Mouse (Mus musculus): ENCODE results near the gene Arhgap22.

Gene Arhgap22

GRCm38 (mm10) chr14:33213823-33214766, at the start of gene Arhgap22:
Gene Arhgap22, plus strand, starts transcription at chr14:33214026.
- DNase-seq (ENCODE audit: low spot score): peak; percentile 62

DNA sequence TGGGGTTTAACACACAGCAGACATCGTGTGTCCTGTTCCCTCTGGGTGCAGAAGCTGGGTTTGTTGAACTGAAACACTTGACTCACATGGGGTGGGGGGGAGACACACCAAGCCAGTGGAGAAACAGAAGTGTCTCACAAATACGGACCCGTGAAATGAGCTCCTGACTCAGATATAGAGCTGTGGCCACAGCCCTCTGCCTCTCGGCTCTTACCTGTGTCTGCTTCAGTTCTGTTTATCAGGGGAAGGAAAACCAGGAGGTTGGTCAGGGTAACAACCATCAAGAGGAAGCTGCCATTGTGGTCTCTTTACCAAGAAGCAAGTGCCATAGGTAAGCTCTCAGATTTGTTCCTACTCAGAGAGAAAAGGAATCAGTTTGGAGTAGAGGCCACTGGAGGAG, 45.1 kb upstream of the Arhgap22 start:
- DNase-seq (ENCODE audit: low spot score): no peak

- DNase-seq (ENCODE audit: low spot score): no peak
These were observed 41.9 kb upstream of the Arhgap22 start for GRCm38 (mm10) chr14:33171942-33172341.

- no peak for DNase-seq (ENCODE audit: low spot score)
These were observed 38.6 kb upstream of the Arhgap22 start for GRCm38 (mm10) chr14:33175059-33175821.

- no peak for DNase-seq (ENCODE audit: low spot score)
These were observed 33.7 kb upstream of the Arhgap22 start for GRCm38 (mm10) chr14:33180102-33180501.

DNA sequence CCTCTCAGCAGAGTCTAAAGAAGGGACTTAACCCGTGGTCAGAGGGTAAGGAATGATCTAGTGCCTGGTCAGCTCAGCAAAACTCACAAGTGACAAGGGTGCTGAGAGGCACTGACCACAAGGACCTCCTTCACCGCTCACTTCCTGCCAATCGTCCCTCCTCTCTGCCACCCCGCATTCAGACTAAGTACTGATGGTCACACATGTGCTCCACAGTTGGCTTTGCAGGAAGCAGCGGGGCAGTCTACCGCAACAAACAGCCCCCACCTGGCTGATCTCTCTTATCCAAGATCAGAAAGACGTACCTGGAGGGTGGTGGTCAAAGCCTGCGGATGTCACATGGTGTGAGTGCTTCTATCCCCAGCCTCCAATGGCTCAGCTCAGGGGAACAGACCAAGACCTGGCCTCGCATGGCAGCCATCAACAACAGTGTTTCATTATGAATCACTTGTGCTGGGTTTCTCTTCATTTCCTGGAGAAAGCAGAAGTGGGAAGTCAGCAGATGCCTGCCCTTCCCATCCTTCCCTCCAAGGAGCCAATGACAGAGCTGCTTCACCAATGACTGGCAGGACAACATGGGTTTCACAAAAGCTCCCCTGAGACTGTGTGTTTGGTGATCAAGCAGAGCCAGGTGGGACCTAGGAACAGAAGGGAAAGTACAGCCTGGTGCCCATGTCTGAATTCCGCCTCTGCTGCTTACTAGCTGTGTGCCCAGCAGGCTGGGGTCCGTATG, 28.6 kb upstream of the Arhgap22 start, which contains the start of gene Wdfy4:
TSS of gene Wdfy4 (minus strand) at position 441 of the 733 bp plus-strand sequence.
- no peak for DNase-seq (ENCODE audit: low spot score)

DNA sequence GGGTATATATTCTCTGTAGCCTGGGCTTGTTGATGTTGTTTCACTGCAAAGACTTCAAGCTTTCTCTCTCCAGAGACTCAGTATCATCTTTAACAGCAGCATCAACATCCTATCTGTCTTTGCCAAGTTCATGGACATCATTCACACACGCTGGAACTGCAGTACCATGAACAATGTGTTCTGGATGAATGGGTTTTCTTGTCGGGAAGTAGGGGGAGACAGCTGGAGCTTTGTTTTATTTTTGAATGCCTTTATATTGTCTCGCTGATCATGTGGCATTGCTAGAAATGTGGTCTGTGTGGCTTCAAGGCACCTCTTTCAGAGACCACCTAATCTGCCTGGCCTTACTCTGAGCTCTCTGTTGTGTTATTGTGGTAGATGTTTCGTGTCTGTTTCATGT, 26.6 kb upstream of the Arhgap22 start:
- DNase-seq (ENCODE audit: low spot score): no peak

DNA sequence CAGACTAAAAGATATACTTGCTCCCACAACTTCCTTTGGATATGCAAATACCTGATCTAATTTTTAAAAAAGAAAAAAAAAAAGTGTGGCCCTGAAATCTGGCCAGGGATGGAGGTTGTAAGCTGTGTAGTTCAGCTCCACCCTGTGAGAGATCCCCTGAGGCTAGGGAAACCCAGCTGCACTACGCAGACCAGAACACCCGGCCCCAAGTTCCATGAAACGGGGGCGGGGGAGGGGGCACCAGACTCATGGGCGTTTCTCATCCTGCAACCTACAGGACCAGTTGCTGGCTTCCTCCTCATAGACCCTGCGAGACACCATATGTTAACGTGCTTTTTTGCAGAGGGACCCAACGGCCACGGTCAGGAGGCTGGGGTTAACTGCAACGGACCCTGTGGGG, 24.6 kb upstream of the Arhgap22 start:
- no peak for DNase-seq (ENCODE audit: low spot score)

DNA sequence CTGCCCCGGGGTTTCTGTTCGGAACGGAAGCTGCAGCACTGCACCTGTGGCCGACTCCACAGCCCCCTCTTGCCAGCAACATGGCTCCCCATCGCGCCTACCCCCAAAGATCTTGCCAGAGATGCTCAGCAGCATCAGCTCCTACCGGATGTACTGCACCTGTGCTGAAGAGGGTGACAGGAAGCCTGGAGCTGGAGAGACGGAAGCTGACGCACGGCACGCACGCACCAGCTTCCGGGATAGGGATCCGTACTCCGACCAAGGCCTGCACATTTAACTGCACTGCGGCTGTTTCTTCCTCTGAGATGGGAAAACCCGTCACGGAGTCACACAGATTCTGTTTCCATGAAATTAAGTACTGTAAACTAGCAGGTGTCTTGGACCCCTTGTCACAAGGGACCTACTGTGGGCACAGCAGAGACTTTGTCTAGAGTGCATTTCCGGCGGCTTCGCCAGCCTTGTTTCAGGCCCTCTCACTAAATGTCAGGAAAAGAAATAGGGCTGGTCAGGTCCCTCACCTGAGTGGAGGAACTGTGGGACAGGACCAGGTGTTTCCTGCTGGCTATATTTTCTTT, 23.9 kb upstream of the Arhgap22 start:
- no peak for DNase-seq (ENCODE audit: low spot score)

- no peak for DNase-seq (ENCODE audit: low spot score)
These were observed 23.2 kb upstream of the Arhgap22 start for GRCm38 (mm10) chr14:33190646-33191045.

GRCm38 (mm10) chr14:33193762-33194161, 20.1 kb upstream of the Arhgap22 start:
- no peak for DNase-seq (ENCODE audit: low spot score)

DNA sequence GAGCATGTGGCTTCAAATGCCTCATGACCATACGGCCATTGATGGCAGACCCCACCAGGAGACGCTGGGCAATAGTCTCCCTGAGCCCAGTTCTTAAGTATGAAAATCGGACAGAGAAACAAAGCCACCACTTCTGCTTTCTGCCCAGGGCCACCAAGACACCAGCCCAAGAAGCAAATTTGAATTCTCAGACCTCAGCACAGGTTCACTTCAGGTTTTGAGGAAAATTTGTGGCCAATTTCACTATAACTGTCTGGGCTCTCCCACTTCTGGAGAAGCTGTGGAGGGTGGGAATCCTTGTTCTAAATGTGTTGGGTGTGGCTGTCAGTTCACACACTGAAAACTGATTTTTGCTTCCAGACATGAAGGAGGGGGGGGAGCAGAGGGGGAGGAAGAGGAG, 19.6 kb upstream of the Arhgap22 start:
- no peak for DNase-seq (ENCODE audit: low spot score)

- DNase-seq (ENCODE audit: low spot score): no peak
These were observed 11.7 kb upstream of the Arhgap22 start for GRCm38 (mm10) chr14:33202161-33202560.

DNA sequence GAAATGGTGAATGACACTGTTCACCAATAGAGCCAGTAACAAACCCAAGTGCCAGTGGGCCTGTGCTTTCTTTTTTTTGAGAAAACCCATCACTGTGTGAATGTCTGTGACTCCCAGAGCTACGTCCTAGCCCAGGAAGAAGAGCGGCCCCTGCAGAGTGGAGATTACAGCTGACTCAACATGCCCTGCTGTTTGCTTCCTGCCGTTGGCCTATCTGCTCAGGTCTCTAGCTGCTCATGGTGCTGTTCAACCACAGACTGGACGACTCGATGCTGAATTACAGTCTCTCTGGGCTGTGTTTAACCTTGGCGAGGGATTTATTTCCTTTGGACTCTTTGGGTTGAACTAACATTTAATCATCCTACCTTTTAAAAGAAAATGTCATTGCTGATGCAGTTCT, 10.9 kb upstream of the Arhgap22 start:
- DNase-seq (ENCODE audit: low spot score): no peak

- DNase-seq (ENCODE audit: low spot score): no peak
These were observed 10.0 kb upstream of the Arhgap22 start for GRCm38 (mm10) chr14:33203777-33204176.

DNA sequence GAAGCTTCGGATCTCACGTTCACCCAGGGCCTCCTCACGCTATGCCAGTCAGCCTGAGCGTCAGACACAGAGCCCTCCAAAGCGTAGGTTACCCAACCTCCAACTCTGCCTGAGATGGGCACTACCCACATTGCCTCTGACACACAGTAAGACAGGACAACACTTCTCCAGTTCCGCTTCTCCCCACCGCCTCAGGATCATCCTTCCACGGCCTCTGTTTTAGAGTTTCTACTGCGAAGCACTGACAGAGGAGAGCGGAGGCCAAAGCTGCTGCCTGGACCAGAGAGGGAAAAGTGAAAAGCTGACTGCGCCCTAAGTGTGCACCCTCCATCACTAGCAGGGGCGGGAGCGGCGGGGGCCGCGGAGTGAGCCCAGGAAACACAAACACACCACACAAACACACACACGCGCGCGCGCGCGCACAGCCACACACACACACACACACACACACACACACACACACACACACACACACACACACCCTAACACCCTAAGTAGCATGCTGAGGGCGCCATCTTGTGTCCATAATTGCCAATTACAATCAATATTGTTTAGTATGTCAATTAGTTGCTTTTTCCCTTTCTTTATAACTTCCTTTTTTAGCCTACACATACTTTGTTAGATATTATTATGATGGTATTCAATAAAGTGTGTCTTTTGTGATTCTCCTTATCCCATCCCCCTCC, 8.4 kb upstream of the Arhgap22 start:
- DNase-seq (ENCODE audit: low spot score): no peak

- no peak for DNase-seq (ENCODE audit: low spot score)
These were observed 6.8 kb upstream of the Arhgap22 start for GRCm38 (mm10) chr14:33207011-33207410.

- DNase-seq (ENCODE audit: low spot score): no peak
These were observed 5.5 kb upstream of the Arhgap22 start for GRCm38 (mm10) chr14:33208331-33208730.

GRCm38 (mm10) chr14:33210806-33211205, 3.0 kb upstream of the Arhgap22 start:
- no peak for DNase-seq (ENCODE audit: low spot score)

DNA sequence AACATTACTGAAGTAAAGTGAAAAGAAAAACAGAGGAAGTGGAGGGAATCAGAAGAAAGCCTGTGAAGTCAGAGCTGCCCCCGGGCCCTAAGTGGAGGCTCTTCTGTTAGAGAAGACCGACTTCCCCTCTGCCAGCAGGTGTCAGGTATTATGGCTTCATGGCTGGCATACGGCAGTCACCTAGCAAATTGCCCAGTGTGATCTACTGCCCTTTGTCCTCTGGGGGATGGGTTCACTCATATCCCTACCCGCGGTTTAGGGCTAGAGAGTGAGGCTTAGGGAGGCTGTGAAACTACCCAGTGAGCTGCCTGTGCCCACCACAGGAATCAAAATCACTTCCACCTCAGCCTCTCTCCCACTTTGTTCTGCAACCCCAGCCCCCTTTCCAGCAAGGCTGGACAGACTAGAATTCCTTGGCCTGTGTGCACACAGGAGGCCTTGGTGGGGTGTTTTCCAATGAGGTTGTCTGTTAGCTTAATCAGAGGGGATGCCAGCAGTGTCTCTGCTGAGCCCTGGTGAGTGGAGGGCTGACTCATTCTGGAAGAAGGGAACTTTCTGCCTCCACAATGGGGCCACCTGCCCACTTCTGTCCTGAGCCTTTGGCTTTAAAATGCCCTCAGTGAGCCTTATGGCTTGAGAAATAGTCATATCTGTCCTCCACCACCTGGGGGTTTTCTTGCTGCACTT, 1.4 kb upstream of the Arhgap22 start:
- DNase-seq (ENCODE audit: low spot score): no peak

DNA sequence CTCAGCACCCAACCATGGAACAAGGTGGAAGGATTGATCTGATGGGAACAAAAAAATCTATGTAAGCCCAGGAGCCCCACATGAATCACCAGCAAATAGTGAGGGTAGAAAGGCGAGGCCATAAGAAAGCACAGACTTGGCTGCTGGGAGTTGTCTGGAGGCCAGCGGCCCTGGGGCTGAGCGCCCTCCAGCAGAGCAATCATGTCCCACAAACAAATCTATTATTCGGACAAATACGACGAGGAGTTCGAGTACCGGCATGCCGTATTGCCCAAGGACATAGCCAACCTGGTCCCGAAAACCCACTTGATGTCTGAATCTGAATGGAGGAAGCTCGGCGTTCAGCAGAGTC, 892 bp upstream of the Arhgap22 start:
- DNase-seq (ENCODE audit: low spot score): no peak

Data from ovary, postnatal 10 days (tissue).